Mouse (Mus musculus) inflammation-experienced regulatory T-cells, adult 6 months (primary cell): ENCODE measurements at regions not wholly inside any gene's neighbourhood (a gene's known extent, or its start where the extent isn't known, plus 50 kb on each side); places are given as distances from the start of the nearest gene placed in this dataset.

Experiments used
- ATAC-seq: one replicate; pipeline ENCODE4 v1.8.0; 2017

DNA sequence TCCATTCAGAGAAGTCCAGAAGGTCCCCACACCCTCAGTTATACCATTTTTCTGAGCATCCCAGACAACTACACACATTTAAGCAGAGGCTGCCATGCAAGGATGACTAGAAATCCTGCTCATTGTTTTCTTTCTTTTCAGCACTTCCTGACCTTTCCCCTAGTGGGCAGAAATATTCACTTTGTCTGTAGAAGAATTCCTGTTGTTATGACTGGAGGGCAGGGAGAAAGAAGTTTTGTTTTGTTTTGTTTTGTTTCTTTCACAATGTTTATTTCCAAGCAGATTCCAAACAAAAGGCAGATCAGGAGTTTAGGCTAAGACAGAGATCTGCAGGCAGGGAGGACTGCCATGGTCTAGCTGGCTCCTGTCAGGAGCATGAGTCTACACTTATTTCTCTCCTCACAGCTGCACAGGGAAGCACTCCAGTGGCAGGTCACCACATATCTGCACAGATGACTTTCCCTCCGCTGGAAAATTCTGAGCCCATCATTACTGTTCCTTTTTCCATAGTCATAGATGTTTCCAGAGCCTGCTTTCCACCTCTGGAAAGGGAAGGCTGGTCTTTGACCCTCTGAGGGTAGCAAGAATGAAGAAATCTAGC, 182.5 kb upstream of the Dyrk2 start:
- ATAC-seq = no peak

DNA sequence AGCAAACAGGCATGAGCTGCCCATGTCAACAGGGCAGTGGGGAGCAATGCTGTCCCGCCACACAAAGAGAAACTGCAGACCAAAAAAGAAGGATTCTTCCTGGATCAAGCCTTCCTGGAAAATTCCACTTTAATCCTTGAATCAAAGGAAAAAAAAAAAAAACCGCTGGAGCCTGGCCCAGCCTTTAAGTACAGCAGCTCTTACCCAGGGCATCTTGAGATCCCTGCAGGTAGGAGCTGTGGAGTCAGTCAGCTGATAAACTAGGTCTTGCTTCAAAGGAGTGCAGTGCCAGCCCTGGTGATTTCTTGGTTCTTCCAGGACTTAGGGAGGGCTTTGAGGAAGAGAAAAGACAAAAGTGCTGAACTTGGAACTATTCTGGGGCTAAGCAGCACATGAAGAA, 181.6 kb upstream of the Dyrk2 start:
- ATAC-seq = no peak

DNA sequence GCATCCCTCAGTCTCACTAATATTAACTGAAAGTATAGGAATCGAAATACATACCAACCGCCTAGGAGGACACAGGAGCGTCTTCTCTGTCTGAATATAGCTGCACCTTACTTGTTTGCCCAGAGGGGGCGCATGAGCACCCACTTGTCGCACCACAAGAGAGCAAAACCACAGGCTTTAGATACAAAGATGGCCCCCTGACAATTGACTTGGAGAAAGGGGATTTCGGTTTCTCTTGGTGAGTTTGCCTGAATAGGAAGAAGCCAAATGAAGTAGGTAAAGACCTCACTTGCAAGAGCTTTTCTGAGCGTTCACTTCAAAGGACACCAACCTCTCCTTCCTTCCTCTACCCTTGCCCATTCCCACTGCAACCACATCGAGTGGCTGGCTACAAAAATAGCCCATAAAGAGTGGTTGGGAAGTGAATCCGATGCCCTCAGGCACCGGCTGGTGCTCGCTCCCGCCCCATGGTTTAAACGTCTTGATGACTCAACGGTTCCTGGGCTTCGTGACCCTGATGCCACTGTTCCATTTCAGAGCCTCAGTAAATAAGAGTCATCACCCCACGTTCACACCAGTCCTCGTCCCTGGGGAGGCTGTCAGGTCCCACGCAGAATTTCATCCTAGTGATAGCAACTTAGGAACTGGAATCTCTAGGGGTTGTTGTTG, 180.1 kb upstream of the Dyrk2 start:
- ATAC-seq = peak; percentile 92

DNA sequence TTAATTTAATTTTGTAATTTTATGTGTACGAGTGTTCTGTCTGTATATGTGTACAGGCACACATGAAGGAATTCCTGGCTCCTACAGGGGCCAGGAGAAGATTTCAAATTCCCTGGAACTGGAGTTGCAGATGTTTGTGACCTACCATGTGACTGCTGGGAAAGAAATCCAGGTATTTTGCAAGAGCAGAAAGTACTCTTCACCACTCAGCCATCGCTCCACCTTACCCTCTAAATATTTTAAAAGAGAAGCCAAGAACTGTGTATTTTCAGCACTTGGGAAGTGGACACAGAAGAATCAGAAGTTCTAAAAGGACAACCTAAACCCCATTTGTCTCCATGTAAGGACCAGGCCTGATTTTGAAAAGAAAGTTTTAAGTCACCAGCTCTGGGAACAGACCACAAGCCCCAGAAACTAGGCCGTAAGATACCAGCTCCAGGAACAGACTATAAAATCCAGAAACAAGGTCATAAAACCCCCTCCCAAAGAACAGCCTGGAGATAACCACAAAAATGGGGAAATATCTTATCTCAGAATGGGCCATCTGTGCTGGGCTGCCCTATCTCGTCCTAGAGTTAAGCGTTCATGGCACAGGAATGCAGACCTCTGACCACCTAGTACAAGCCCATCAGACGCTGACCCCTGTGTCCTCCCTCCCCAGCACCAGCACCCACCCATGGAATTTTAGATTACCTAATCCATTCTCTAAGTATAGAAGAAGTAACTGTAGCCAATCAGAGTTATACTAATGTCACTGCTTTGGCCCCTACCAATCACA, 178.8 kb upstream of the Dyrk2 start:
- no peak for ATAC-seq

DNA sequence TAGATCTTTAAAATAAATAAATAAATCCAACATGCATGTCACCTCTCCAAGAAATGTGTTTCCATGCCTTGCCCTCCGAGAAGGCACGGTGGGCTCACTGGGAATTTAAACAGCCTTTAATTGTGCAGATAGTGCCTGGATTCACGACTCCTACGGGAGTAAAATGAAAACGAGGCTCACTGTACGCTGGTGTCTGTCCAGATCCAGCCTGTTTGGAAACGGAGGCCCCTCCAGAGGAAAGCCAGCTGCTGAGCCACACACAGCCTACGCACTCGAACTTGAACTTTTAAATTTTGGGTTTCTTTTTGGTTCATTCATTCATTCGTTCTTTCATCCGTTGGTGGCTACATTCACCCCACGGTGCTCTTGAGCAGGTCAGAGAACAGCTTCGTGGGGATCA, 175.1 kb upstream of the Dyrk2 start:
- ATAC-seq = no peak

DNA sequence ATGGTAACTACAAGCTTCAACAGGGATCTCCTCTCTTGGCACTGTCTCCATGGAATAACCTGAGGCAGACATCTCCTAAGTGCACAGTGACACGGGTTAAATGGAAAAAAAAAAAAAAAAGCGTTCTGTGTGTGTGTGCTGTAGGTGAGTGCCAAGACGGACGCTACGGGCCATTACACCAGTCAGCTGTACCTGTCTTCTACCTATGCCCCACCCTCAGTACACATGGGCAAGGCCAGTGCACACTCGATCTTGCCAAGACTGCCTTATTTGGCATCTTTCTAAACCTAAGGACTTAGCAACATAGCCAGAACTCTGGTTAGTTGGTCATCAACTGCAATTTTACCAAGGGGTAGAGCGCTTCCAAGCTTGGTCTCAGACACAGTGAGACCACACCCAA, 173.1 kb upstream of the Dyrk2 start:
- no peak for ATAC-seq

DNA sequence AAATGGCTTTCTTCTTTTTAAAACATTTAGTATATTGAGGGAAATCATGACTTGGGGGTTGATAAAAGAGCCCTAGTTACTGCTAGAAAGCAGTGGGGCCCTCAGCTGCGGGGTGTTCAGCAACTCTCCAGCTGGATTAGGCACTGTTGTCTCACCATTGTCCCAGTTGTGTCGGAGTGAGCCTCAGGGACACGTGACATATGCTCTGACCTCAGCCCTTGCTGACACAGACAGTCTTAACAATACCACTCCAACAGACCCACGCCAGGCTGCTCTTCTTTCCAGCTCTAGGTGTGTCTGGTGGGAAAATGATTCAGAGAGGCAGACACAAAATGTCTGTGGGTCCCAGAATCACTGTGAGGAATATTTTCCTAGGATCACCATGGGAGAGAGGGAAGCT, 170.2 kb upstream of the Dyrk2 start:
- no peak for ATAC-seq

DNA sequence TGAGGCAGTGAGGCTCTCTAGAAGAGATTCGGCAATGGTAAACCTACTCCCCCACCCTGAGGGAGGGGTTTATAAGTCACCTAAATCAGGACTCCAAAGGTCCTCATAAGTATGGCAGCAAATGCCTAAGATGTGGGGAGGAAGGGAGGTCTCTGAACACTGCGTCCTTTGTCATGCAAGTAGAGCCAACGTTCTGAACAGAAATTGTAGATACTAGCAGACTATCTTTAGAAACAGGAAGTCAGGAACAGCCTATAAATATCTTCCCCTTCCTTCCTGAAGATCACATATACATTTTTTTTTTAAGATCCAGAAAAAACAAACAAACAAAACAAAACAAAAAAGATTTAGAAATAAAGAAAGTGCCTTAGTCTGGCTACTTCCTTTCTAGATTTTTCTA, 169.7 kb upstream of the Dyrk2 start:
- no peak for ATAC-seq

DNA sequence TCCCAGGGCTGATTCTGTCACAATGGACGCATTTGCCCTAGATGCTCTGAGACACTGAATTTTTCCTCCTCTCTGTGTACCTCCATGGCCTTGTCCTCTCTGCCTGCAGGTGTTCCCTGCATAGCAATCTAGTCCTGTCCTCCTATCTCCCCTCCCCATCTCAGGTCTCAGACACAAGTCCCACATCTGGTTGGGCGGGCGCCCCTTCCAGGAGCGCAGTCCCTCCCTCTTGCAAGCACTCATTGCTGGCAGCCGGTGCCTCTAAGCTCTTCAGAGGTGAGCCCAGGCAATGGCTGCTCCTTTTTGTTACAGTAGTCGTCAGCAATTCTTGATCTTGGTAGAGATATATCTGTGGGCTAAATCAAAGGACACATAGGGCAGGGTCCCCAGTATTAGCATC, 169.0 kb upstream of the Dyrk2 start:
- no peak for ATAC-seq

DNA sequence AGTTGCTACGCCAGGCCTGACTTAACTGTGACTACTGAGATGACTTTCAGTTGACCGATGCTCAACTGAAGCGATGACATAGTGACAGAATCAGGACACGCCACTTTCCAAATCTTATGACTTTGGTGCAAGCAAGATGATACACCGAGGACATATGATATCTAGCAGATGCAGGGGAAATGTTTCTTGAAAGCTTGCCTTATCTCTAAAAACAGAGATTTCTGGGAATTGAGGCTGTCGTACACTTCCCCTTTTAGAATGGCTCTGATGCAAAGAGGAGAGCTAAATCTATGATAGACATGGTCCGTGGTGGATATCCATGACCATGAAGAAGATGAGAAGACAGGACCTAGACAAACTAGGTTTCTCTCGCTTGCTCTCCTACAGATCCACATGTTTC, 167.8 kb upstream of the Dyrk2 start:
- no peak for ATAC-seq

DNA sequence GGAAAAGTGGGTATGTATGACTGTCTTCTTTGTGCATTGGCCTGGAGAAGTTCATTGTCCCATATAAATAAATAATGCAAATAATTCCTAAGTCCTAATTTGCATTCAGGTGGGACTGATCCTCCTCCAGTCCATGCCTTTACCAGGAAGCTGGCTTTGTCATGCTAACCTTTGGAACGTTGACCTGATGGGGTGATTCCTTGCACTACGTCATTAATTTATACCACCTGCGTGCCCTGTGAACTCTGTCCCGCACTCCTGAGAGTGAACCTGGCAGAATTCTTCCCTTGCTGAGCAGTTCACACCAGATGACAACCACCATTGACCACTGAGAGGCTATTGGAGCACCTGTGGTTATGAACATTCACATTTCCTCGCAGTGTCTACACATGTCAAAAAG, 165.9 kb upstream of the Dyrk2 start:
- no peak for ATAC-seq

DNA sequence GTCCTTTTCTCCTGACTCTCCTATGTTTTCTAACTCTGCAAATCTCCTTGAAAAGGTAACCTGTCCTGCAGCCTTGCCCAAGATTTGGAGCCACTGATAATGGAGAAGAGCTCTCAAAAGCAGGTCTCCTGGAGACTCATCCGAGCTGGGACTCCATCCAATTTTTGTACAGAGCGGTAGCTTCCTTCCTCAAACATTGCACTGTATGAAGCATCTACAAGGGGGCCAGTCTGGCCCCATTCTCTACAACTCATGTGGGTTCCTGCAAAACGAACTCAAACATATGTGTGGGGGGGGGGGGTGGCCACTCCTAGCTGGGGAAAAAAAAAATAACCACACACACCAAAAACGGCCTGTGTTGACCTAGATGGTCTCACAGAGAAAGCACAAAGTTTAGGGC, 164.4 kb upstream of the Dyrk2 start:
- ATAC-seq = no peak

DNA sequence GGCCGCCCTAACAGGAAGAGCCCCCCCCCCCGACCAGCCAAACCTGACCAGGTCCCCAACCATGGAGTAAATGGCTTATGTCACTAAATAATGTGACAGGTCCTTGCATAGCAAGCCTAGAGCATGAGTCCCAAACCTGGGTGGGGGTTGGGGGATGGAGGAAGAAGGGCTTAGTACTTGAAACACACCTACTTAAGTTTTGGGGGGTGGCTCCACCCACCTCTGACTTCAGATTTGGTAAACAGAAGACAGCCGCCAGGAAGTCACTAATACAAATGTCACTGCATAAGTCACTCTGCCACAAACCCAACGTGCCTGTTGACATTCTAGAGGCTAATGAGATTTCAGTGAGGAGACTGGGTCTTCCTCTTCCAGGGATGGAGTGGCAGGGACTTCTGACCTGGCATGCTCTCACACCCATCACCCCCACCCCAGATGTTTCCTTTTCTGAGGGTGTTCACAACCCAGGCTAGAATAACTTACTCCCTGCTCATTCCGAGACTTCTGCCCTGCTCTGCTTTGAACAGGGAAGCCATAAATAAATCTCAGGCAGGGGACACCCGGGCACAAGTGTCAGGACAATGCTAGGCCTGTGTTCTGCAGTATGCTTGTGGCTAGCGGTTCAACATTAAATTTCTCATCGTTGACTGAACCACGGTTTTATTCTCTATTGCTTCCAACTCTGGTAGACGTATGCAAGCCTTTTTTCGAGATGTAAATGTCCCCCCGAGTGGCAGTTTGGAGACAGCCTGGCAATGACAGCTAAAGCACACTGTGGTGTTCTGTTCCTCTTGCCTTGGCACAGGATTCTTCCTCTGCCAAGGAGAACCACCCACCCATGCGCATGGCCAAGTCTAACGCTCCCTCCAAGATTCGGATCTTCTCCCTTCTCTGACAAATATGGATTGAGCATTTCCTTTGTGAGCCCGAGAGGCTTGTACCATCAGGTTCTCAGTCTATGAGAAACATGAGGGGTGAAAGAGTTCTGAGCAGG, 161.6 kb upstream of the Dyrk2 start:
- ATAC-seq = peak; percentile 87

DNA sequence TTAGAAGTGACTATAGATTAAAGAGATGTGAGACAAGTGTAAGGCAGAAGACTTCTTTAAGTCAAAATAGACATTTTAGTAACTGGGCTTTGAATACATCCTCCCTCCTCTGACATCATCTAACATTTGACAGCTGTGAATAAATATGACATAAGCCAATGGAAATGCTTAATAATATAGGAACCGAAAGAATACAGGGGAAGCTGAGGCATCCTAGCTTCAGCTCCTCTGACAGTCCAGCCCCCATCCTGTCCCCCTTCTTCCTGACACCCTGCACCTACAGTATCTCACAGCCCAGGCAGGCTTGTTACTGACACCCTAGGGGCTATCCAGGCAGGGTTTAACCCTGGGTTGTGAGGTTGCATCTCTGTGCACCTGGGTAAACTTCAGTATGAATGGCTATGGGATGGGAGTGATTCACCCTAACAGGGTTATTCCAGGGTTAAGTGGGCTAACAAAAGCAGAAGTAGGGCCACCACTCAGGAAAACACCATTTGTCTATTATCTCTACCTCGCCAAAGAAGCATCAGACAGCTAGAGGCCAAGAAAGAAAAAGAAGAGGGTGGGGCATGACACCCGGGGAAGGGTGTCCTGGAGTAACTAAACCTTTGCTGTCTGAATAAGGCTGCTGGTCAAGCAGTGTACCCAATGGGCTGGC, 158.6 kb upstream of the Dyrk2 start:
- no peak for ATAC-seq

DNA sequence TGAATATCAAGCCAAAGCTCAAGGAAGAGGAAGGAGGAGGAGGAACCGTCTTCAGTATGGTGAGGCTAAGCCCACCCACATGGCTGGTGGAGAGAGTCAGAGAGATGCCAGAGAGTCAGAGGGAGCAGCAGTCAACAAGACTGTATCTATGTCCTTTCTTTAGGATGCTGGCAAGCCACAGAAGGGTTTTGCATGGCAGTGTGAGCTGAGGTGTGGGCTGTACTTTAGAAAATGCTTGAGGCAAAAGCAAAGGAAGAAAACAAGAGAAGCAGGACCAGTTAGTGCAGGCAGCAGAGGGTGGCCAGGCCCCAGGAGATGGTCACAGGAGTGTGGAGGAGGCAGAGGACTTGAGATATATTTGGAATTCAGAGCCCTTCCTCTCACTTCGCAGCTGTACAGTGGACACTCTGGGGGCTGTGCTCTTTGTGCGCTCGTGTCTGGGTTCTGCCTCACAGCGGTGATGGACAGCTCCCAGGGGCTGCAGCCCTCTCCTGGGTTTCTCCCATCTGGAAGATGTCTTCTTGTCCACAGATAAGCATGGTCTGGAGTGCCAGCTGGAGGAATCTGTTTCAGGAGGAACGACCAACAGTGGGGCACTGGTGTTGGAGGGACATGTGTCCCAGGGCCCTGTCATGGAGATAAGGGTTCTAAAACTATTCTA, 157.4 kb upstream of the Dyrk2 start:
- no peak for ATAC-seq

DNA sequence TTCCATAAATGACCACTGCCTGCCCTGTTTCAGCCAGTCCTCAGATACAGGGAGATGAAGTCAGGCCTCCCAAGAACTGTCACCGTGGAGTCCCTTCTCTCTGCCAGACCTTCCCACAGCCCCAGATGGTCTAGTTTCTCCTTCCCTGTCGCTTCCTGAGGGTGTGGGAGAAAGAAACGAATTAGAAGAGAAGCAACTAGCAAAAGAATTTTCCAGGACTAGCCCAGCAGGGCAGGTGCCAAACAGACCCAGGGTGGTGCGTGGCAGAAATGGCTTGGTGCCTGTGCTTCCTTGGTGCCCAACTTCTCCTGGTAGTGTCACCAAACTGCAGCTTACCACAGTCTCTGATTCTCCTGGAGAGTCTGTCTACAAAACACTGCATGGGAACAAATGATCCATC, 156.3 kb upstream of the Dyrk2 start:
- no peak for ATAC-seq

DNA sequence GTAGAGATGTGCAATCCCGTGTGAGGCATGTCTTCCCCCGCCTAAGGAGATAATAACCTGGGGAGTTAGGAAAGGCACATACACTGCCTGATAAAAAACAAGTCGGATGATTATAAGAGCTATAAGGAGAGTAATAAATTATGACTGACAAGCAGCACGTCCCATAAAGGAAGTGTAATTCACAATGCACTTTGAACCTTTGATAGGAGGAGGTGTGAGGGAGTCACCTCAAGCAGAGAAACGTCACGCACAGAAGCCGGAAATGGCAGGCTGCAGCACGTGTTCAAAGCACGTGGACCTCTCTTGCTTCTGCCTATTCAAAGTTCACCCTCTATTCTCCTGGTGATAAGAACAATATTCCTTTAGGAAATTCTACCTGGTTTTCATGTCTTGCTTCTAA, 154.4 kb upstream of the Dyrk2 start:
- no peak for ATAC-seq

DNA sequence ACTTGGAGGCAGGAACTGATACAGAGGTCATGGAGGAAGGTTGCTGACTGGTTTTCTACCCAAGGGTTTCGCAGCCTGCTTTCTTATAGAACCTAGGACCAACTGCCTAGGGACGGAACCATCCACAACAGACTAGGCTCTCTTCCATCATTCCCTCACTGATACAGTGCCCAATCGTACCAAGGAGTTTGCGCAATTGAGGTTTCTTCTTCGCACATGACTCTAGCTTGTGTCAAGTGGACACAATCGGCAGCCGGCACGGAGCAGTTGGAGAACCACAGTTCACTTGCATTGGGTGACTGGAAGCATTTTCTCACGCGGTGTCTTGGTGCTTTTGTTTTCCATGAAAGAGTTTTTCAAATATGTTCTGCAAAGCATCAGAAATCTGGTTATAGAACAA, 149.1 kb upstream of the Dyrk2 start:
- ATAC-seq = no peak

DNA sequence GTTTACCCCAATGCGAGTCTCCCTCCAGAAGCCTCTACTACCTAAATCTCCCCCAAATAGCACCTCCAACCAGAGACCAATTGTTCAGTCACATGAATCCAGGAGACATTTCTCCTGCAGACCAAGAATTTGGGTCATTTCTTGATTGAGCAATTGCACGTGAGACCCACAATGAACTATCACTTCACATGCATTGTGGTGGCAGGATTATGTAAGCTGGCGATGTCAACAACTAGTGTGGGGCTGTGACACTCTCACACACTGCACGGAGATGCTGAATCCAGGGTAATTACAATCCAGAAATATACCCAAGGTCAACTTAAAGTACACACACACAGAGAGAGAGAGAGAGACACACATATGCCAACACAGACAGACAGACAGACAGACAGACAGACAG, 148.5 kb upstream of the Dyrk2 start:
- ATAC-seq = no peak

DNA sequence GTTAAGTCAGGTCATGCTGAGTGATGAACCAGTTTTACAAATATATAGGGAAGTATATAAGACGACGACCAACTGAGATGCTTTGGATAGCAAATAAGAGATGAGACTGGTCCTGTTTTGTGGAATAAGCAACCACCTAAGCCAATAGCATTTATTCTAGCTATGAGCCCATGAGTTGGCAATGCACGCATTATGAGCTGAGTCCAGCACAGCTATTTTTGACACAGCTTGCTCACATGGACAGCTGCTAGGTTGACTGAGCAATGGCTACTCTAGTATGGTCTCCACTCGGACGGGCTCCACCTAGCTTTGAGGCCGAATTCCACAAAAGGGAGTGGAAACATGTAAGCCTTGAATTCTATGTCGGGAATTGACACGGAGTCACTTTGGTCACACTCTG, 146.1 kb upstream of the Dyrk2 start:
- ATAC-seq = no peak

DNA sequence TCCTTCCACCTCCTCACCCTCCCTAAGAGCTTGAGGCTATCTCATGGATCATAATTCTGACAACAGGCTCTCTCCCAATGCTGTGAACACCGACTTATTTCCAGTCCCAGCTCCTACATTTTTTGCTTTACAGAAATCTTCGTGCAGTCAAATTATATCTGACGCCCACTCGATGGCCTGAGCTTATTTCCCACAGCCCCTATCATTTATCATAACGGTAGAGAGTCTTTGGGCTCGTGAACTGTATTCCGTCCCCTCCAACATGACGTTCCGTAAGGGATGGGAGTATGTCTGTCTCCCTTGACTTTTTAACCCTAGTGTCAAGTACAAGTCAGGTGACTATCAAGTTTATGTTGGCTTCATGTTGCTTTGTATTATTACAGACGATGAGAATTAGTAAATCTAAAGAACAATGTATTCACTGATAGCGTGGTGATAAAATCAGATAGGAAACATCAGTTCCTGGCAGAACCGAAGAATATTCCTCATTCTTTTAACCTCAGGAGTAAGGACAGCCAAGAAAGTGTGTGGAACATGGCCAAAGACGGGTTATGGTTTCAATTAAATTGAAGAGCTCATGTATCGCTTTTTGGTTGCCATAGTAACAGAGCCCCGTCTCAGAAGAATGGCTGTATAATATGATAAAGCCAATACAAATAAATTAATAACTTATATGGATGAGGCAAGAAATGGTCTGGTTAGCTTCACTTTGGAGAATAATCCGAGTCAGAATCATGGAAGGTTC, 145.5 kb upstream of the Dyrk2 start:
- ATAC-seq = no peak
